Mouse (Mus musculus) lung, postnatal 4 days (tissue): ENCODE measurements around the gene Arhgap32.
A peak's percentile ranks its signal among the peaks of the same experiment; 100 is the strongest.
"Not testable (repeated sequence)": the region's sequence is repeated elsewhere in the genome, so short reads cannot be mapped to it uniquely, and the experiment has no call there.

Source experiments
- DNase-seq, 2 experiments: peaks; one replicate each; pipeline ENCODE4 v3.0.0; 2021

Arhgap32 gene

GRCm38 (mm10) chr9:32115786-32116185, at the start of gene Arhgap32:
Arhgap32 (plus strand) TSS chr9:32116136.
- no peak for DNase-seq

GRCm38 (mm10) chr9:32072778-32073177, 43.2 kb upstream of the Arhgap32 start:
- DNase-seq, result no peak

GRCm38 (mm10) chr9:32088106-32088776, 27.7 kb upstream of the Arhgap32 start:
- DNase-seq, result no peak

- DNase-seq, result no peak
Measured at GRCm38 (mm10) chr9:32088882-32089281, 27.1 kb upstream of the Arhgap32 start.

GRCm38 (mm10) chr9:32093456-32093855, 22.5 kb upstream of the Arhgap32 start:
- DNase-seq, result peak in 1 of 2 experiments; percentile 22

- no peak for DNase-seq
Measured at GRCm38 (mm10) chr9:32094351-32095120, 21.4 kb upstream of the Arhgap32 start.

GRCm38 (mm10) chr9:32095511-32095910, 20.4 kb upstream of the Arhgap32 start:
- no peak for DNase-seq

- DNase-seq, result no peak
Measured at GRCm38 (mm10) chr9:32096541-32096940, 19.4 kb upstream of the Arhgap32 start.

- no peak for DNase-seq
Measured at GRCm38 (mm10) chr9:32097123-32097522, 18.8 kb upstream of the Arhgap32 start.

GRCm38 (mm10) chr9:32098425-32099155, 17.3 kb upstream of the Arhgap32 start:
- DNase-seq, result no peak

GRCm38 (mm10) chr9:32100561-32100960, 15.4 kb upstream of the Arhgap32 start:
- DNase-seq, result no peak

- no peak for DNase-seq
Measured at GRCm38 (mm10) chr9:32101488-32101887, 14.4 kb upstream of the Arhgap32 start.

GRCm38 (mm10) chr9:32104670-32105069, 11.3 kb upstream of the Arhgap32 start:
- no peak for DNase-seq

- DNase-seq, result no peak
Measured at GRCm38 (mm10) chr9:32110376-32110775, 5.6 kb upstream of the Arhgap32 start.

- DNase-seq, result no peak
Measured at GRCm38 (mm10) chr9:32116272-32116671, 336 bp downstream of the Arhgap32 start.

- DNase-seq, result peak; percentile 27 to 41
Measured at GRCm38 (mm10) chr9:32117876-32118275, 1.9 kb downstream of the Arhgap32 start.

- DNase-seq, result no peak
Measured at GRCm38 (mm10) chr9:32118433-32118832, 2.5 kb downstream of the Arhgap32 start.

GRCm38 (mm10) chr9:32119586-32119985, 3.6 kb downstream of the Arhgap32 start:
- no peak for DNase-seq

GRCm38 (mm10) chr9:32120162-32120561, 4.2 kb downstream of the Arhgap32 start:
- DNase-seq, result no peak

- not testable (repeated sequence) for DNase-seq
Measured at GRCm38 (mm10) chr9:32121271-32121670, 5.3 kb downstream of the Arhgap32 start.

- DNase-seq, result no peak
Measured at GRCm38 (mm10) chr9:32136195-32136594, 20.3 kb downstream of the Arhgap32 start.

- DNase-seq, result no peak
Measured at GRCm38 (mm10) chr9:32136680-32137295, 20.9 kb downstream of the Arhgap32 start.
